Mouse (Mus musculus) ES-E14 (cell line): Measurements from ENCODE around the gene Chid1.

ENCODE experiments used
- HCFC1 ChIP-seq: IDR thresholded peaks from 2 replicates; pipeline ENCODE4 v1.6.1; 2012; ENCODE audit warnings: low read length, inconsistent platforms, borderline replicate concordance; ENCODE audit not compliant: insufficient read depth
- ZC3H11A ChIP-seq: IDR thresholded peaks from 2 replicates; pipeline ENCODE4 v1.6.1; 2012; ENCODE audit warnings: low read depth, mild to moderate bottlenecking, inconsistent platforms, low read length, borderline replicate concordance

DNA sequence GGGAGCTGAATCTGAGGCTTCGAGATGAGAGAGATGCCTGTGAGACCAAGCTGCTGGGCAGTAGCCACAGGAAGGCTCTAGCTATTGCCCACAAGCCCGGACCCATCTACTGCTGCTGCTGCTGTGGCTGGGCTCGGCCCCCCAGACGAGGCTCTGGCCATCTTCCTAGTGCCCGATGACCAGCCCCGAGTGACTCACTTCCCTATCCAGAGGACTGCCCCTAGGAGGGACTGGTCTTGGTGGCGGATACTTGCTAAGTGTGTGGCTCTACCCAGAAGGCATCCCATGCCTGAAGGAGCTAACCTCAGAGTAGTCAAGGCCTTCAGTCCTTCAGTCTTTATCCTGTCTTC lies 73.6 kb downstream of the Chid1 start:
- no peak for TF ChIP-seq ZC3H11A
- TF ChIP-seq HCFC1, result no peak
